Mouse (Mus musculus): ENCODE measurements around the gene Gm2310. TPM values are rescaled to one million over a fixed set of nuclear protein-coding genes. Genes with fewer than 3 reads are reported as not detected.

Gm2310 gene
- total and polyA plus RNA-seq, 3 experiments = not detected

DNA sequence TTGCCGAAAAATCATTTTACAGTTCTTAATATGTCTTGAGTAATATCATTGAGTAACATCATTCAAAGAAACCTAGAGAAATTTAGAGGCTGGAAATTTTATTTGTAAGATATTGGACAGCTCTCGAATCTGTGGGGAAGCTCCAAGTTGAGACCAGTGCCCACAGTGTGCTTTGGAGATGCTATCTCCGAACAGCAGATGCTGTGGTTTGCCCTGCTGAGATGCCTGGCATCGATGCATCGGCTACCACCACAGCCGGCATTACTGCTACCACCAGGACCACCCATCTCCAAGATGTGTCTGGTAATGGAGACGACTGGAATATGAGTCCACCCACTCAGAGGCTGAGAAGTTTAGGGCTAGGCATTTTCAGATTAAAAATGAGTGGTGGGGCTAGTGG, 43.0 kb upstream of the Gm2310 start:
- TF ChIP-seq SMC3 (IDR thresholded peaks at IDR 0.05; ENCODE audit: low read depth, low read length) (no peak), CHD2 (IDR thresholded peaks at IDR 0.05; ENCODE audit: low read length) (no peak), MEF2A (IDR thresholded peaks at IDR 0.05; ENCODE audit: borderline replicate concordance, low read depth, low read length) (no peak), ZMIZ1 (IDR thresholded peaks at IDR 0.05; ENCODE audit: low read depth, low read length) (no peak), GABPA (IDR thresholded peaks at IDR 0.05; ENCODE audit: insufficient replicate concordance, low read depth, low read length) (no peak), CTCF (conservative IDR thresholded peaks at IDR 0.05 in 1 of 2, IDR thresholded peaks at IDR 0.05 in 1 of 2; ENCODE audit: low read depth in 2 of 2, low read length in 2 of 2) (no peak), ZKSCAN1 (IDR thresholded peaks at IDR 0.05; ENCODE audit: borderline replicate concordance, low read depth, low read length) (no peak), POLR2AphosphoS2 (IDR thresholded peaks at IDR 0.05; ENCODE audit: low read depth, low read length) (no peak), RAD21 (IDR thresholded peaks at IDR 0.05; ENCODE audit: low read depth, low read length) (no peak), MXI1 (IDR thresholded peaks at IDR 0.05; ENCODE audit: low read depth, low read length) (no peak), TBP (conservative IDR thresholded peaks at IDR 0.05; ENCODE audit: low read depth, low read length) (no peak), TCF12 (IDR thresholded peaks at IDR 0.05; ENCODE audit: low read depth, low read length) (no peak)
- no peak overlapping the region for H3K9ac ChIP-seq (ENCODE audit: insufficient read depth, low read depth)
- H3K36me3 ChIP-seq (replicated peaks in 1 of 2; ENCODE audit: control insufficient read depth in 1 of 2, insufficient read depth in 1 of 2, low read length in 1 of 2) = no peaks in the 10 kb centered on the region
- no peak overlapping the region for H3K27ac ChIP-seq (ENCODE audit: insufficient read depth, low read depth)
- H3K4me2 ChIP-seq (ENCODE audit: insufficient read depth, low read depth, poor library complexity, severe bottlenecking) = no peak overlapping the region
- H3K9me3 ChIP-seq (replicated peaks; ENCODE audit: low read length) = no peaks in the 10 kb centered on the region
- no peak for DNase-seq (ENCODE audit: extremely low read depth)
- peaks cover 2% of the 10 kb centered on the region for H3K27me3 ChIP-seq (replicated peaks)
- H3K4me3 ChIP-seq (replicated peaks in 1 of 3; ENCODE audit: low read depth in 2 of 3, low read length in 2 of 3, poor library complexity in 1 of 3) = no peak overlapping the region
- no peaks in the 10 kb centered on the region; the same call in 1 of the 2 replicates for H3K79me2 ChIP-seq (replicated peaks; ENCODE audit: control insufficient read depth, extremely low read depth, insufficient read depth, poor library complexity, severe bottlenecking)
- dilution Hi-C loops (cut with MboI; ENCODE audit: extremely low pct_ligation_motif_present, extremely low pct_unique_long_range_greater_than_20kb, low sequenced_read_pairs) (no loop called here), in situ Hi-C loops (cut with MboI; ENCODE audit: low pct_ligation_motif_present, low pct_unique_long_range_greater_than_20kb, low sequenced_read_pairs) (no loop called here)
- no peaks in the 10 kb centered on the region for H3K4me1 ChIP-seq (ENCODE audit: control insufficient read depth in 1 of 2, insufficient read depth in 2 of 2)

DNA sequence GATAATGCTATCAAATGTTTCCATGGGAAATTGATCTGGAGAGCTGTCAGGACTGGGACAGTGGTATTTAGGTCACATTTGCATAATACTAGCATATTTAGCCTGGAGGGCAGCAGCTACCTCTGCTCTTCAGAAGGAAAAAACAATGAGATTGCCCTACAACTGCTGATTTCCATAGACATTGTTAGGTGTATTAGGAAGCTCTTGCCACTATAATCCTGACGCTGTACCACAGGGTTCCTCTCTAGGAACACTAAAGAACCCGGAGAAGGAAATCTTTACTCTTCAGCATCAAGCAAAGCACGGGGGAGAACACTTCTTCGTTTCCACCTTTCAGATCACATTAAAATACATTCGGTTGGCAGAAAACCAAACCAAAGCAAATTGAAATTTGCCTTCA, 11.4 kb upstream of the Gm2310 start:
- H3K27me3 ChIP-seq (replicated peaks) = no peaks in the 10 kb centered on the region
- H3K4me2 ChIP-seq (ENCODE audit: insufficient read depth, low read depth, poor library complexity, severe bottlenecking) = no peak overlapping the region
- no peaks in the 10 kb centered on the region for H3K9me3 ChIP-seq (replicated peaks; ENCODE audit: low read length)
- dilution Hi-C loops (cut with MboI; ENCODE audit: extremely low pct_ligation_motif_present, extremely low pct_unique_long_range_greater_than_20kb, low sequenced_read_pairs) (no loop called here), in situ Hi-C loops (cut with MboI; ENCODE audit: low pct_ligation_motif_present, low pct_unique_long_range_greater_than_20kb, low sequenced_read_pairs) (no loop called here)
- no peaks in the 10 kb centered on the region for H3K79me2 ChIP-seq (replicated peaks; ENCODE audit: control insufficient read depth, extremely low read depth, insufficient read depth, poor library complexity, severe bottlenecking)
- no peaks in the 10 kb centered on the region for H3K36me3 ChIP-seq (replicated peaks in 1 of 2; ENCODE audit: control insufficient read depth in 1 of 2, insufficient read depth in 1 of 2, low read length in 1 of 2)
- no peak overlapping the region for H3K4me3 ChIP-seq (replicated peaks in 1 of 3; ENCODE audit: low read depth in 2 of 3, low read length in 2 of 3, poor library complexity in 1 of 3)
- no peak overlapping the region for H3K27ac ChIP-seq (ENCODE audit: insufficient read depth, low read depth)
- TF ChIP-seq GABPA (IDR thresholded peaks at IDR 0.05; ENCODE audit: insufficient replicate concordance, low read depth, low read length) (no peak), SIN3A (IDR thresholded peaks at IDR 0.05; ENCODE audit: low read length) (no peak), KAT2A (IDR thresholded peaks at IDR 0.05; ENCODE audit: insufficient replicate concordance, low read length) (no peak), TCF12 (IDR thresholded peaks at IDR 0.05; ENCODE audit: low read depth, low read length) (no peak), ZKSCAN1 (IDR thresholded peaks at IDR 0.05; ENCODE audit: borderline replicate concordance, low read depth, low read length) (no peak), E2F4 (IDR thresholded peaks at IDR 0.05; ENCODE audit: insufficient replicate concordance, low read depth, low read length) (no peak), MAFK (IDR thresholded peaks at IDR 0.05; ENCODE audit: insufficient replicate concordance, low read length) (no peak), JUN (IDR thresholded peaks at IDR 0.05; ENCODE audit: insufficient read depth, low read depth, low read length) (no peak), EP300 (IDR thresholded peaks at IDR 0.05; ENCODE audit: low read length) (no peak), USF2 (conservative IDR thresholded peaks at IDR 0.05; ENCODE audit: low read depth, low read length) (no peak), NRF1 (IDR thresholded peaks at IDR 0.05; ENCODE audit: low read depth, low read length) (no peak), BHLHE40 (IDR thresholded peaks at IDR 0.05; ENCODE audit: low read depth, low read length) (no peak), POLR2AphosphoS2 (IDR thresholded peaks at IDR 0.05; ENCODE audit: low read depth, low read length) (no peak), ELF1 (IDR thresholded peaks at IDR 0.05; ENCODE audit: low read depth, low read length) (no peak), ZNF384 (IDR thresholded peaks at IDR 0.05; ENCODE audit: low read depth, low read length) (no peak), ZC3H11A (IDR thresholded peaks at IDR 0.05; ENCODE audit: low read depth, low read length) (no peak)
- no peaks in the 10 kb centered on the region for H3K4me1 ChIP-seq (ENCODE audit: control insufficient read depth in 1 of 2, insufficient read depth in 2 of 2)
- H3K9ac ChIP-seq (ENCODE audit: insufficient read depth, low read depth) = no peak overlapping the region
- no peak for DNase-seq (ENCODE audit: extremely low read depth)
